Mouse (Mus musculus) kidney, adult 9 months (tissue): ENCODE results near the gene Pigz.
"Not testable (repeated sequence)": the region's sequence is repeated elsewhere in the genome, so short reads cannot be mapped to it uniquely, and the experiment has no call there.

Experiments used
- DNase-seq: peaks from one replicate; pipeline ENCODE4 v3.0.0; 2022

Pigz gene

GRCm38 (mm10) chr16:31932840-31933697 is 582 bp upstream of the Pigz start:
- DNase-seq = peak; percentile 80

- DNase-seq = no peak
Measured at GRCm38 (mm10) chr16:31934550-31935010, 929 bp downstream of the Pigz start.

- DNase-seq = no peak
Measured at GRCm38 (mm10) chr16:31935091-31935979, 1.7 kb downstream of the Pigz start.

- DNase-seq = no peak
Measured at GRCm38 (mm10) chr16:31936568-31936967, 2.9 kb downstream of the Pigz start.

GRCm38 (mm10) chr16:31938856-31939255 is 5.2 kb downstream of the Pigz start:
- no peak for DNase-seq

GRCm38 (mm10) chr16:31940586-31940985 is 6.9 kb downstream of the Pigz start:
- DNase-seq = no peak

GRCm38 (mm10) chr16:31943980-31944379 is 10.3 kb downstream of the Pigz start:
- peak; percentile 80 for DNase-seq

- DNase-seq = no peak
Measured at GRCm38 (mm10) chr16:31944698-31945255, 11.1 kb downstream of the Pigz start.

- DNase-seq = no peak
Measured at GRCm38 (mm10) chr16:31945372-31945771, 11.7 kb downstream of the Pigz start.

- not testable (repeated sequence) for DNase-seq
Measured at GRCm38 (mm10) chr16:31945986-31946385, 12.3 kb downstream of the Pigz start.

GRCm38 (mm10) chr16:31947333-31947732 is 13.7 kb downstream of the Pigz start:
- DNase-seq = no peak

- DNase-seq = no peak
Measured at GRCm38 (mm10) chr16:31947901-31948316, 14.3 kb downstream of the Pigz start.

- DNase-seq = peak; percentile 95
Measured at GRCm38 (mm10) chr16:31948345-31948774, 14.7 kb downstream of the Pigz start, which contains the start of the genes 0610012G03Rik and Ncbp2. Gene 0610012G03Rik, minus strand, starts transcription at chr16:31948494. Gene Ncbp2, plus strand, starts transcription at chr16:31948513.

GRCm38 (mm10) chr16:31963224-31963623 is 29.6 kb downstream of the Pigz start:
- DNase-seq = no peak

GRCm38 (mm10) chr16:31975258-31975657 is 41.6 kb downstream of the Pigz start:
- no peak for DNase-seq

- DNase-seq = no peak
Measured at GRCm38 (mm10) chr16:31979501-31979900, 45.9 kb downstream of the Pigz start.

GRCm38 (mm10) chr16:31980946-31981345 is 47.3 kb downstream of the Pigz start:
- DNase-seq = no peak

GRCm38 (mm10) chr16:31992039-31992438 is 58.4 kb downstream of the Pigz start:
- DNase-seq = no peak

- peak; percentile 59 for DNase-seq
Measured at GRCm38 (mm10) chr16:31993195-31993594, 59.5 kb downstream of the Pigz start.

GRCm38 (mm10) chr16:31993946-31994345 is 60.3 kb downstream of the Pigz start:
- no peak for DNase-seq
